Comparison of ENCODE assay signal across 21 mouse cellular contexts in the genomic region with DNA sequence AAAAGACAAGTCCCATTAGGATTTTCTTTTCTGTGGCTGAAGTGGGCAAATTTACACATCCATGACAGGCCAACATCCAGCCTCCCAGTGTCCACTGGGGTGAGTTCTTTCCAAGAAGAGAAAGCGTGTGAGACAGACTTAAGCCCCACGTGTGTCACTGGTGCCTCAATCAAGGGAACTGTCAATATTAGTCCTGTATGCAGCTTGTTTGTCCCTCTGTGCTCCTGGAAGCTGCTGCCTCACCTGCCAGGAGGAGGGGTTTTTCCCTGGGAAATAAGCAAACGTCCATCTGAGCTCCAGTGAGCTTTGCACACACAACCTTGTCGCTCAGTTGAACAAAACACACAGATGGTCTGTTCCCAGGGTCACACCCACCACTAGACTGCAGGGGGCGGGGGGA.
"Had no signal": no experiment of that assay in that cellular context is flagged by ENCODE, and none has a peak within 500 bp of the region (broad histone marks: within the 10 kb centered on the region; RNA-seq: fewer than 3 reads in every experiment).

No protein-coding gene starts in this region.

- H3K27ac ChIP-seq: hindbrain, postnatal 0 days; limb, embryonic 10.5 days; limb, embryonic 13.5 days; lung, embryonic 15.5 days; midbrain, embryonic 10.5 days; midbrain, embryonic 13.5 days; neural tube, embryonic 13.5 days had no signal

- H3K27me3 ChIP-seq: limb, embryonic 13.5 days; lung, embryonic 15.5 days; midbrain, embryonic 13.5 days; neural tube, embryonic 13.5 days had no signal

- H3K9ac ChIP-seq: limb, embryonic 13.5 days; lung, embryonic 15.5 days; midbrain, embryonic 13.5 days; neural tube, embryonic 13.5 days had no signal

- H3K4me2 ChIP-seq: limb, embryonic 13.5 days; lung, embryonic 15.5 days; midbrain, embryonic 13.5 days; neural tube, embryonic 13.5 days had no signal

- H3K4me3 ChIP-seq: limb, embryonic 10.5 days; limb, embryonic 13.5 days; lung, embryonic 15.5 days; megakaryocyte, embryonic 14.5 days; midbrain, embryonic 10.5 days; midbrain, embryonic 13.5 days; myocyte; neural tube, embryonic 13.5 days had no signal

- H3K9me3 ChIP-seq: limb, embryonic 10.5 days; limb, embryonic 13.5 days; lung, embryonic 15.5 days; megakaryocyte, embryonic 14.5 days; midbrain, embryonic 10.5 days; midbrain, embryonic 13.5 days; neural tube, embryonic 13.5 days had no signal

- ATAC-seq: hindbrain, postnatal 0 days; inflammation-experienced regulatory T-cells, adult 6 months; midbrain, embryonic 13.5 days; midbrain, embryonic 16.5 days had no signal

- H3K36me3 ChIP-seq: limb, embryonic 10.5 days; limb, embryonic 13.5 days; lung, embryonic 15.5 days; midbrain, embryonic 10.5 days; midbrain, embryonic 13.5 days; neural tube, embryonic 13.5 days had no signal

- DNase-seq: kidney, adult 18-20 months; kidney, adult 9 months; kidney, postnatal 25 days; lung, adult 18-20 months; lung, postnatal 10 days; lung, postnatal 36 days; retina, postnatal 1 day; right cerebral cortex, postnatal 25 days; spleen, adult 18-20 months; thymus, postnatal 25 days had no signal

- H3K4me1 ChIP-seq: limb, embryonic 10.5 days; lung, embryonic 15.5 days; midbrain, embryonic 10.5 days; midbrain, embryonic 13.5 days; neural tube, embryonic 13.5 days had no signal
